Mouse (Mus musculus) bone marrow, adult 2 months (tissue): ENCODE results near the gene Naip1.
"Not testable (repeated sequence)": the region's sequence is repeated elsewhere in the genome, so short reads cannot be mapped to it uniquely, and the experiment has no call there.

ENCODE experiments used
- CTCF ChIP-seq: fragments of 200-500 bp; IDR thresholded peaks from 2 replicates; pipeline ENCODE4 v1.5.1; 2011; ENCODE audit warnings: low read length, control low read depth; ENCODE audit not compliant: control insufficient read depth, insufficient read depth
- POLR2A ChIP-seq: fragments of 200-500 bp; IDR thresholded peaks from 2 replicates; pipeline ENCODE4 v1.6.1; 2011; ENCODE audit warnings: low read depth, mild to moderate bottlenecking, control low read depth, low read length, borderline replicate concordance; ENCODE audit not compliant: control insufficient read depth

GRCm38 (mm10) chr13:100452415-100453127 lies at the start of gene Naip1:
- not testable (repeated sequence) for TF ChIP-seq CTCF, POLR2A
